Mouse (Mus musculus): ENCODE measurements around the gene Bcar3.

DNA sequence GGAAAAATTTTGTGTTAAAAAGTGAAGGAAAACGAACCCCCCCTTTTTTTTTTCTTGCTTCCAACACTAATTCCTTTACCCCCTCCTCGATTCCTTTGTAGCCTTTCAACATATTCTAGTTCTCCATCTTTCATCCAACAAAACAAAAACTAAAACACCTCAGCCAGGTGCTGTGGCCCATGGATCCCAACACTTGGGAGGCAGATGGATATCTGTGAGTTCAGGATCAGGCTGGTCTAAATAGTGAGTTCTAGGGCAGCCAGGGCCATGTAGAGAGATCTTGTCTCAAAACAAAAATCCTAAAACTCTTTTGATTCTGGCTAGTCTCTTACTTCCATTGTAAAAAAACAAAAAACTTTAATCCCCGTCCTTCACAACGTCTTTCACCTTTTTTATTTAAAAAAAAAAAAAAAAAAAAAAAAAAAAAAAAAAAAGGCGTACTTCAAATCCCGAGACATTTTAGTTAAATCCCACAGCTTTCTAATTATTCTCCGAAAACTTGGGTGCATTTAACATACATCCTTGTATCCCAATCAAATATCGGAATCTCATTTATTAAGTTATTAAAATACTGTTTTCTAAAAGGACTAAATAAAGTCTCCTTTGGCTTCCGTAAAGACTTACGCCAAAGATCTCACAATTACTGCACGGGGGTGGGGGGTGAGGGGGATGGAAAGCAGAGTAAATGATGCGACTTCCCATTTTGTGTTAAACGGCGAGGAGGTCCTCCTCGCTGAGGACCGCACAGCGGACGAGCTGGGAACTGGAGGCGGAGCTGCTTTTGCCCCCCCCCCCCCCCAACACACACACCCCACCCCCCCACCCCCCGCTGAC is 20.3 kb upstream of the Bcar3 start:
- TF ChIP-seq EP300 (IDR thresholded peaks at IDR 0.05; ENCODE audit: low read length) (no peak), USF2 (conservative IDR thresholded peaks at IDR 0.05; ENCODE audit: low read depth, low read length) (no peak), MAFK (IDR thresholded peaks at IDR 0.05; ENCODE audit: insufficient replicate concordance, low read length) (no peak), MAX (IDR thresholded peaks at IDR 0.05; ENCODE audit: low read length) (no peak), CTCF (conservative IDR thresholded peaks at IDR 0.05 in 1 of 2, IDR thresholded peaks at IDR 0.05 in 1 of 2; ENCODE audit: low read depth in 2 of 2, low read length in 2 of 2) (no peak), POLR2AphosphoS2 (IDR thresholded peaks at IDR 0.05; ENCODE audit: low read depth, low read length) (no peak), MXI1 (IDR thresholded peaks at IDR 0.05; ENCODE audit: low read depth, low read length) (no peak), POLR2A (IDR thresholded peaks at IDR 0.05; ENCODE audit: low read depth, low read length) (peak; percentile 84; the same call in 1 of the 2 replicates)
